Mouse (Mus musculus) left cerebral cortex, postnatal 36 days (tissue): ENCODE data around the gene Pnp. TPM values are rescaled to one million over a fixed set of nuclear protein-coding genes. Genes with fewer than 3 reads are reported as not detected.

Source experiments
- total RNA-seq, 2 experiments: library from RNA; stranded (reverse); gene quantifications; 2 replicates each; pipeline ENCODE4 v1.2.3; 2021

Pnp gene
- total RNA-seq, 2 experiments from 2014 or later: 10.7 to 11.0 TPM

Other genes with a start within 250 kb of the Pnp start
- gene Olfr747, start 237.9 kb upstream of the Pnp start, total RNA-seq: not detected
- not detected for gene Olfr748, start 223.7 kb upstream of the Pnp start, total RNA-seq
- not detected for gene Olfr749, start 186.0 kb upstream of the Pnp start, total RNA-seq
- 10 to 100 TPM; 55.2 to 67.9 TPM for gene Ttc5, start 145.6 kb upstream of the Pnp start, total RNA-seq
- gene Ccnb1ip1, start 123.3 kb upstream of the Pnp start, total RNA-seq: not detected
- gene Parp2, start 123.2 kb upstream of the Pnp start, total RNA-seq: 10 to 100 TPM; 24.0 to 28.7 TPM
- gene Tep1, start 60.5 kb upstream of the Pnp start, total RNA-seq: 1 to 10 TPM; 2.9 to 4.1 TPM
- gene Klhl33, start 33.6 kb upstream of the Pnp start, total RNA-seq: 1 to 10 TPM; 3.6 to 4.8 TPM
- gene Osgep, start 6.2 kb upstream of the Pnp start, total RNA-seq: 10 to 100 TPM; 32.0 to 35.7 TPM
- gene Apex1, start 6.1 kb upstream of the Pnp start, total RNA-seq: 10 to 100 TPM; 52.0 to 58.6 TPM
- gene Pip4p1, start 226 bp upstream of the Pnp start, total RNA-seq: 100 to 1,000 TPM in 1 of 2 experiments, 10 to 100 TPM in 1; 89.8 to 103 TPM
- gene Gm49342, start 13.4 kb downstream of the Pnp start, total RNA-seq: 10 to 100 TPM in 1 of 2 experiments, 1 to 10 TPM in 1; 10.0 to 13.0 TPM
- gene Pnp2, start 24.9 kb downstream of the Pnp start, total RNA-seq: 1 to 10 TPM; 1.1 to 1.4 TPM
- under 1 TPM; 0.20 to 0.25 TPM for gene Rnase10, start 76.7 kb downstream of the Pnp start, total RNA-seq
- not detected for gene Rnase9, start 110.8 kb downstream of the Pnp start, total RNA-seq
- not detected for gene Rnase11, start 119.1 kb downstream of the Pnp start, total RNA-seq
- gene Rnase12, start 126.6 kb downstream of the Pnp start, total RNA-seq: not detected
- gene Olfr750, start 143.4 kb downstream of the Pnp start, total RNA-seq: not detected
- gene Rnase4, start 160.0 kb downstream of the Pnp start, total RNA-seq: 10 to 100 TPM; 17.8 to 19.3 TPM
- gene Ang, start 160.1 kb downstream of the Pnp start, total RNA-seq: 1 to 10 TPM; 3.6 to 5.3 TPM
- not detected for gene Eddm3b, start 183.3 kb downstream of the Pnp start, total RNA-seq
- under 1 TPM in 1 of 2 experiments, not detected in 1; 0.12 TPM for gene Rnase6, start 192.8 kb downstream of the Pnp start, total RNA-seq
- under 1 TPM; 0.76 to 0.97 TPM for gene Rnase1, start 215.7 kb downstream of the Pnp start, total RNA-seq
- gene Rnase2b, start 231.2 kb downstream of the Pnp start, total RNA-seq: not detected